Mouse (Mus musculus) heart, embryonic 14.5 days (tissue): ENCODE measurements around the gene Apaf1. TPM values are rescaled to one million over a fixed set of nuclear protein-coding genes. Genes with fewer than 3 reads are reported as not detected.
A peak's percentile ranks its signal among the peaks of the same experiment; 100 is the strongest.

Experiments used
- ATAC-seq: fragments of 200-750 bp; cut with Nextera tagmentation; 2 replicates; pipeline ENCODE4 v1.8.0; 2017; ENCODE audit warnings: low read depth, moderate TSS enrichment; ENCODE audit not compliant: insufficient number of reproducible peaks, insufficient read depth, low FRiP score
- H3K27ac ChIP-seq, 2 experiments: fragments of 200-500 bp in 1 of 2; fragments of 300-500 bp in 1 of 2; sonication (generic) in 1 of 2; replicated peaks in 1 of 2; 2 replicates each; pipeline ENCODE4 v1.5.1; 2012 to 2014; ENCODE audit warnings: low read depth in 2 of 2, low read length in 2 of 2, control low read depth in 1 of 2, mild to moderate bottlenecking in 1 of 2, mixed read lengths in 1 of 2; ENCODE audit not compliant: control insufficient read depth in 1 of 2, insufficient read depth in 1 of 2
- H3K27me3 ChIP-seq: fragments of 300-500 bp; sonication (generic); 2 replicates; pipeline ENCODE4 v1.6.1; 2014; ENCODE audit warnings: mild to moderate bottlenecking, low read length, control low read depth; ENCODE audit not compliant: control insufficient read depth, insufficient read depth
- H3K36me3 ChIP-seq: fragments of 300-500 bp; sonication (generic); 2 replicates; pipeline ENCODE4 v1.6.1; 2014; ENCODE audit warnings: mild to moderate bottlenecking, control low read depth, low read length, mixed read lengths; ENCODE audit not compliant: control insufficient read depth, insufficient read depth
- H3K4me1 ChIP-seq, 2 experiments: fragments of 200-500 bp in 1 of 2; fragments of 300-500 bp in 1 of 2; sonication (generic) in 1 of 2; 2 replicates each; pipeline ENCODE4 v1.6.1; 2012 to 2014; ENCODE audit warnings: low read length in 2 of 2, control low read depth in 1 of 2, mixed read lengths in 1 of 2; ENCODE audit not compliant: control insufficient read depth in 2 of 2, insufficient read depth in 2 of 2
- H3K4me2 ChIP-seq: fragments of 300-500 bp; sonication (generic); 2 replicates; pipeline ENCODE4 v1.6.1; 2014; ENCODE audit warnings: mild to moderate bottlenecking, low read length
- H3K4me3 ChIP-seq, 2 experiments: fragments of 200-500 bp in 1 of 2; fragments of 300-500 bp in 1 of 2; sonication (generic) in 1 of 2; 2 replicates each; pipeline ENCODE4 v1.5.1; 2012 to 2014; ENCODE audit warnings: low read length in 2 of 2, mild to moderate bottlenecking in 2 of 2, control low read depth in 1 of 2, low read depth in 1 of 2, moderate library complexity in 1 of 2; ENCODE audit not compliant: control insufficient read depth in 1 of 2, insufficient read depth in 1 of 2
- H3K9ac ChIP-seq: fragments of 300-500 bp; sonication (generic); 2 replicates; pipeline ENCODE4 v1.6.1; 2014; ENCODE audit warnings: mild to moderate bottlenecking, low read length
- H3K9me3 ChIP-seq: fragments of 300-500 bp; sonication (generic); 2 replicates; pipeline ENCODE4 v1.6.1; 2016; ENCODE audit warnings: low read length, control low read depth; ENCODE audit not compliant: control insufficient read depth
- WGBS: fragments of 180-500 bp; shearing (Covaris S2); extraction: QIAGEN DNeasy Blood & Tissue Kit; methylation state at CpG from one replicate; pipeline ENCODE4 v1.1.7; 2014; 5-methylcytosine and 5-hydroxymethylcytosine counted together
- polyA plus RNA-seq: library from polyadenylated mRNA; unstranded; fragments of >200 nt; fragmentation: Nextera tagmentation; extraction: Ambion mirVana; gene quantifications from 2 replicates; pipeline ENCODE4 v1.2.1, GENCODE M21; 2014

The Apaf1 gene
- polyA plus RNA-seq, 1 experiment from 2014 or later = 17.3 TPM

GRCm38 (mm10) chr10:91080540-91080939, 2.0 kb downstream of the Apaf1 start:
- H3K9me3 ChIP-seq = no peaks in the 10 kb centered on the region
- H3K27ac ChIP-seq = no peak overlapping the region
- ATAC-seq = no peak
- peaks cover 0 to 8% of the 10 kb centered on the region in 2 experiments; a peak in 2 of 4 replicates for H3K4me1 ChIP-seq
- H3K27me3 ChIP-seq = no peaks in the 10 kb centered on the region
- H3K4me2 ChIP-seq = peak overlapping the region; percentile 88; the same call in 1 of the 2 replicates
- H3K4me3 ChIP-seq = no peak overlapping the region
- 0 out of 2 replicates have a peak overlapping the region, but pooled peaks have one; percentile 30 for H3K9ac ChIP-seq
- H3K36me3 ChIP-seq = peaks cover 40% of the 10 kb centered on the region
- WGBS = 78% methylated on average over 5 of the region's 5 CpGs

GRCm38 (mm10) chr10:91076667-91077066, 5.9 kb downstream of the Apaf1 start:
- ATAC-seq = no peak
- no peaks in the 10 kb centered on the region for H3K27me3 ChIP-seq
- H3K9ac ChIP-seq = no peak overlapping the region
- no peak overlapping the region for H3K27ac ChIP-seq
- peaks cover 52% of the 10 kb centered on the region for H3K36me3 ChIP-seq
- no peak overlapping the region for H3K4me2 ChIP-seq
- H3K4me3 ChIP-seq = no peak overlapping the region
- H3K9me3 ChIP-seq = no peaks in the 10 kb centered on the region
- H3K4me1 ChIP-seq = no peaks in the 10 kb centered on the region
- 82% methylated on average over 2 of the region's 2 CpGs for WGBS

GRCm38 (mm10) chr10:91073345-91073744, 9.2 kb downstream of the Apaf1 start:
- Histone ChIP-seq H3K4me2 (no peak overlapping the region), H3K4me3 (no peak overlapping the region), H3K27ac (no peak overlapping the region), H3K9me3 (no peaks in the 10 kb centered on the region), H3K27me3 (no peaks in the 10 kb centered on the region), H3K4me1 (no peaks in the 10 kb centered on the region), H3K9ac (no peak overlapping the region), H3K36me3 (peaks cover 52% of the 10 kb centered on the region)
- no peak for ATAC-seq
- WGBS = 73% methylated on average over 3 of the region's 3 CpGs

- Histone ChIP-seq H3K4me3 (no peak overlapping the region), H3K4me2 (no peak overlapping the region), H3K27me3 (no peaks in the 10 kb centered on the region), H3K27ac (no peak overlapping the region), H3K9me3 (no peaks in the 10 kb centered on the region), H3K9ac (no peak overlapping the region), H3K4me1 (no peaks in the 10 kb centered on the region), H3K36me3 (peaks cover 50% of the 10 kb centered on the region)
- 61% methylated on average over 1 of the region's 1 CpGs for WGBS
- no peak for ATAC-seq
These were observed 10.8 kb downstream of the Apaf1 start for GRCm38 (mm10) chr10:91071768-91072167.

- no peak overlapping the region for H3K4me2 ChIP-seq
- H3K4me3 ChIP-seq = no peak overlapping the region
- H3K27ac ChIP-seq = no peak overlapping the region
- 86% methylated on average over 6 of the region's 6 CpGs for WGBS
- H3K36me3 ChIP-seq = peaks cover 81% of the 10 kb centered on the region
- ATAC-seq = no peak
- no peak overlapping the region for H3K9ac ChIP-seq
- H3K4me1 ChIP-seq = peaks cover 0 to 3% of the 10 kb centered on the region in 2 experiments; a peak in 2 of 4 replicates
- no peaks in the 10 kb centered on the region for H3K9me3 ChIP-seq
- no peaks in the 10 kb centered on the region for H3K27me3 ChIP-seq
These were observed 20.2 kb downstream of the Apaf1 start for GRCm38 (mm10) chr10:91062355-91062754.

- H3K9ac ChIP-seq = no peak overlapping the region
- peaks cover 78% of the 10 kb centered on the region for H3K36me3 ChIP-seq
- H3K4me3 ChIP-seq = no peak overlapping the region
- H3K4me2 ChIP-seq = no peak overlapping the region
- H3K27ac ChIP-seq = no peak overlapping the region
- no peak for ATAC-seq
- H3K4me1 ChIP-seq = peaks cover 0 to 3% of the 10 kb centered on the region in 2 experiments; a peak in 2 of 4 replicates
- no peaks in the 10 kb centered on the region for H3K27me3 ChIP-seq
- no peaks in the 10 kb centered on the region for H3K9me3 ChIP-seq
- 39% methylated on average over 5 of the region's 5 CpGs for WGBS
These were observed 21.8 kb downstream of the Apaf1 start for GRCm38 (mm10) chr10:91060742-91061141.

GRCm38 (mm10) chr10:91052734-91053133, 29.8 kb downstream of the Apaf1 start:
- Histone ChIP-seq H3K9ac (no peak overlapping the region), H3K27me3 (no peaks in the 10 kb centered on the region), H3K4me1 (peaks cover 0 to 3% of the 10 kb centered on the region in 2 experiments; a peak in 1 of 4 replicates), H3K36me3 (peaks cover 84% of the 10 kb centered on the region), H3K4me2 (no peak overlapping the region), H3K4me3 (no peak overlapping the region), H3K27ac (no peak overlapping the region), H3K9me3 (no peaks in the 10 kb centered on the region)
- ATAC-seq = no peak

- peaks cover 0 to 3% of the 10 kb centered on the region in 2 experiments; a peak in 1 of 4 replicates for H3K4me1 ChIP-seq
- no peak overlapping the region for H3K4me2 ChIP-seq
- H3K9me3 ChIP-seq = no peaks in the 10 kb centered on the region
- no peak for ATAC-seq
- no peak overlapping the region for H3K27ac ChIP-seq
- 92% methylated on average over 3 of the region's 3 CpGs for WGBS
- H3K27me3 ChIP-seq = no peaks in the 10 kb centered on the region
- no peak overlapping the region for H3K4me3 ChIP-seq
- H3K36me3 ChIP-seq = peaks cover 87% of the 10 kb centered on the region
- no peak overlapping the region for H3K9ac ChIP-seq
These were observed 31.4 kb downstream of the Apaf1 start for GRCm38 (mm10) chr10:91051156-91051555.
